Mouse (Mus musculus): ENCODE measurements around the gene Uroc1.

Gene Uroc1

DNA sequence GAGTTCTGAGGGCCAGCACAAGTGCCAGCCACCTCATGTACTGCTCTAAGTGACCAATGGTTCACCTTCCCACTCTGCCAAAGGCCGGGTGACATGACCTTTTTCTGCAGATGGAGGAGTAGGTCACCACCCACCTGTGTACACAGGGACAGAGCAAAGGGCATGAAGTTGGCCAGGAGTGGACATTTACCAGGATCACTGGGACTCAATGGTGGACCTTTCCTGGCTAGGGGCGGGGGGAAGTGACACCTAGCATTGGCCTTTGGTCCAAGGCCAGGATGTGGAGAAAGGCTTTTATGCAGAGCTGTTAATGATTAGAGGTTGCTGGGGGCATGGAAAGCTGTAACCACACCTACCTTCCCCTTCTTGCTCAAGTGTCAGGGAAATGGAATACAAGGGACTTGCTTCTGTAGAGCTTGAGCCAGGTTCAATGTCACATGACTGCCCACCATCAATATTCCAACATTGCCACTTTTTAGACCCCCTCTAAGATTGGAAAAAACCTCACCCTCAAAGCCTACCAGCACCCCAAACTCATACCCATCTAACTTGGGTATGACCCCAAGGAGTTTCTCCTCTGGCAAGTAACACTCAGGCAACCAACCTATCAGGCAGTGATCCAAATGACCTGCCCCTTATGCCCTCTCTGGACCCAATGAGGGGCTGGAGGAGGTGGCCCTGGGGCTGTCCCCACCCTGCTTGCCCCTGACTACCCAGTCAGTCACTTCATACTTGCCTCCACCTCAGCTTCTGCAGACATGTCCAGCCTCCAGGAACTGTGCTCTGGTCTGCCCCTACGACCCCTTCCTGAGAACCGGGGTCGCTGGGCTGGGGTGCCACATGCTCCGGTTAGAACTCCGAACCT lies at the start of gene Uroc1:
Uroc1 (plus strand) TSS at position 724 of the 865 bp plus-strand sequence.
- DNase-seq: peak; percentile 61 to 72

GRCm38 (mm10) chr6:90288265-90288664 lies 44.8 kb upstream of the Uroc1 start:
- peak in 1 of 2 experiments; percentile 47 for DNase-seq

- DNase-seq: no peak
Observed at GRCm38 (mm10) chr6:90300919-90301318, 32.2 kb upstream of the Uroc1 start, which contains the start of gene BC048671. TSS of gene BC048671 (plus strand) at chr6:90301219.

DNA sequence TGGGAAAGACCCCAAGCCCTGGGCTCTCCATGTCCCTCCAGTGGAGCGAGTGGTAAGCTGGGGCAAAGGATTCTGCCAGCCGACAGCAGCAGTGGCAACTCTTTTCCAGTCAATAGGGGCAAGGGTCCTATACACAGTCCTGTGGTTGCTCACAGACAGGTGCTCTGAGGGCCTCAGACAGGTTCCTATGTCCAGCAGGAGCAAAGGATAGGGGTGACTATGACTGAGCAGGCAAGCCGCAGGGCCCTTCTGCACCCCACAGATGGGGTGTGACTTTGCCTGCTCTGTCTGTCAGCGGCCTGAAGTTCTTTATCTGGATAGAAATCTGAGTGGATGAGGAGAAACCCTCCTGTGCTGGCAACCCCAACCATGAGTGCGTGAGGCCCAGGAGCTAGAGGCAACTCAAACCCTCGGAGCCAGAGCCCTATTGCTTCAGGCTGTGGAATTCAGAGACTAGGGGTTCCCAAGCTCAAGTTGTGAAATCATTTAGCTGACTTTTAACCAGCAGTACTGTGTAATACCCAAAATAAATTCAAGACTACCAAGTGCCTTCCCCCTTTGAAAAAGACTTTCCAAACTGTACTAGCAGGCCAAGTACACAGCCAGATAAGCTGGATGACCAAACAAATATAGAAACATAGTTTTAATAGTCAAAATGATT lies 26.6 kb upstream of the Uroc1 start:
- DNase-seq: no peak

- no peak for DNase-seq
Observed at GRCm38 (mm10) chr6:90308839-90309778, 24.0 kb upstream of the Uroc1 start.

GRCm38 (mm10) chr6:90315961-90316360 lies 17.1 kb upstream of the Uroc1 start:
- DNase-seq: no peak

- no peak for DNase-seq
Observed at GRCm38 (mm10) chr6:90317510-90318258, 15.4 kb upstream of the Uroc1 start.

- no peak for DNase-seq
Observed at GRCm38 (mm10) chr6:90319019-90319418, 14.1 kb upstream of the Uroc1 start.

GRCm38 (mm10) chr6:90319475-90320191 lies 13.5 kb upstream of the Uroc1 start:
- DNase-seq: no peak

GRCm38 (mm10) chr6:90320429-90320828 lies 12.7 kb upstream of the Uroc1 start:
- peak; percentile 44 to 47 for DNase-seq

- DNase-seq: no peak
Observed at GRCm38 (mm10) chr6:90321811-90322210, 11.3 kb upstream of the Uroc1 start.

GRCm38 (mm10) chr6:90324026-90324425 lies 9.1 kb upstream of the Uroc1 start:
- no peak for DNase-seq

DNA sequence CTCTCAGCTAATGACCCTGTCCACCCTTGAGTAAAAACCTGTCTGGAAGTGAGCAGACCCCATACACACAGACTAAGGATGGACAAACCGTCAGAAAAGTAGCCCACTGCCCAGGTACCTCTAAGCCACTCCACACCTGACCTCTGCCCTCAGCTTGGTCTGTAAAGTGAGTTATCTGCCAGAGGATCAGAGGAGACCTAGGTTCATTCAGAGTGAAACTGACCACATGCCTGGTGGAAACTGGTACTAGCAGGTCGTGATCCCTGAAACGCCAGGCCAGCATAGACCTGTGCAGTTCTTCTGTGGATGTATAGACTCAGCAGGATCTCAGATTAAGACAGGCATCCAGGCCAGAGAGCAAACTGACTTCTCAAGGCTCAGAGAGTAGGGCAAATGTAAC lies 8.6 kb upstream of the Uroc1 start:
- DNase-seq: no peak

GRCm38 (mm10) chr6:90324991-90325390 lies 8.1 kb upstream of the Uroc1 start, which contains the start of gene Chst13:
TSS of gene Chst13 (minus strand) at chr6:90325185.
- peak in 1 of 2 experiments; percentile 22 for DNase-seq

DNA sequence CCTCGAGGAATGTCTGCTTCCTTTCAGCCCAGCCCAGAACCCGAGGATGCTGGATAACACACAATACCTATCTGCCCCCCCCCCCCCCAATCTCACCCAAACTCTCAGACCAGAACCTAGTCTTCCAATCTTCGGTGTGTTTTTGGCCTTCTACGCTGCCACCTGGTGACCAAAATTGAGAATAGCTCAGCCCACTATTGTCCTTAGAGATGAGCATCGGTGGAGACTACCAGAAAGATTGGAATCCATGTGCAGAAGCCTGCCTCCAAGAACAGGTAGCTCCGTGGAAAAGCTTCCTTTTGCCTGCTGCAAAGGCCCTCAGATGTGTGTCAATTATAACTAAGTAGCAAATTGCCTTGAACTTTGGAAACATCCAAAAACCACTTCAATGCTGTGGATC lies 5.4 kb upstream of the Uroc1 start:
- peak in 1 of 2 experiments; percentile 32 for DNase-seq

- no peak for DNase-seq
Observed at GRCm38 (mm10) chr6:90329953-90330352, 3.1 kb upstream of the Uroc1 start.

DNA sequence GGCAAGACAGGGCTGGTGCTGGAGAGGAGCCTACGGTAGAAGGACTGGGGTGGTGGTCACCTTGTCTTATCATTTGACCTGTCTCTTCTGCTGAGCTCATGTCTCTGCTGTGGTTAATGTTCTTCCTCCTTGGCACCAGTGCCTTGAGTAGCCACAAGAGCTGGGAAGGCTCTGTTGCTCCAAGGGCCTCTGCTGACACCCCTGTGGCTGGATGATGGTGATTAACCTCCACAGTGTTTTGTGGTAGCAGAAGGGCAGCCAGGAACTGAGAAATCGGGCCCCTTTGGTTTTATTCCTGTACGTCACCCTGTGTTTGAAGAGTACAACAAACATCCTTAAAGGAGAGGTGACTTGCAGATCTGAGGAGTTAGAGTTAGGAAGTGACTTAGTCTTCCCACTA lies 1.2 kb downstream of the Uroc1 start:
- no peak for DNase-seq

GRCm38 (mm10) chr6:90342343-90342742 lies 9.3 kb downstream of the Uroc1 start:
- DNase-seq: no peak

DNA sequence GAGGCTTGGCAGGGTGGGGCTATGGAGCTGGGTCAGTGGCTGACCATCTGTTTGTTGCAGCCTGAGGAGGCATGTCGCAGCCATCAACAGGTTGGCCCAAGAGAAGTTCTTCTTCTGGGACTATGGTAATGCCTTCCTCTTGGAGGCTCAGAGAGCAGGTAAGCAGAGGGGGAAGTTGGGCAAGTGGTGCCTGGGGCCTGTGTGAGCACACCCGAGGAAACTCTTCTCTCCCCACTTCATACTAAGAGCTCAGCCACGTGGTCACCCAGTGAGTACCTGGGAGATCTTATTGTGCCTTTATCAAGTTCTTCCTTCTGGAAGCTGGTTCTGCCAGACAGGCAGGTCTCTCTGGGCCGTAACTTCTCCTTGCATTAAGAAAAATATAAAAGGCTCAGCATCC lies 14.1 kb downstream of the Uroc1 start:
- no peak for DNase-seq

DNA sequence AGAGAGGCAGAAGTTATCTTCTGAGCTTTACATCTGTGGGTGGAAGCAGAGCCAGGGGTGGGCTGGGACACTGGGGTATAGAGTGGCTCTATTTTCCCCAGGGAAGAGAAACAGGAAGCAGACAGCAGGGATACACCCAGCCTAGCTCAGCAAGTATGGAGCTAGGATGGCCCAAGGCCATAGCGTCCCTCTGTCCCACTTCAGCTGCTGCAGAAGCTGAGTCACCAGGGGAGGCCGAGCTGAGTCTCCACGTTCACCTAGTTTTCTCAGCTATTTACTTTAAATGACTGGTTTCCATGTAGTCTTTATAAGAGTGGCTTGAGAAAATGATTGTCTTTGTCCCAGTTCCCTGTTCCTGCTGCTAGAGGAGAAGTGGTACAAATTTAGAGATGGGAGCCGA lies 15.4 kb downstream of the Uroc1 start:
- no peak for DNase-seq

DNA sequence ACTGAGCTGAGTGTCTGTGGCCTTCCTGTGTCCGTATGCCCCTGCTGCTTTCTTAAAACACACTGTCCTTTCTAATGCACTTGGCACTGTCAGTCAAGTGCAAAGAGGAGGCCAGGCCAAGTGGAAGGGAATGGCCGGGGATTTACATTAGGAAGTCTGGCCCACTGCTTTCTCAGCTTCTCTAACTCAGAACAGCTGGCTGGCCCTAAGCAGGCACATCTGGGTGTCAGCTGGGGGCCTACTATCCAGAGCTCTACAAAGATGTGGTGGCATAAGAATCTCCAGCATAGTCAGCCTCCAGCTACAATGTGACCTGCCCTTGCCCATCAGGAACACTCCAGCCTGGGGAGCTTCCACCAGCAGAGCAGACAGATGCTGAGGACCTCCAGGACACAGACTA lies 16.9 kb downstream of the Uroc1 start:
- no peak for DNase-seq

All from kidney, adult 8-10 months (tissue).